Mouse (Mus musculus) neural tube, embryonic 14.5 days (tissue): ENCODE data around the gene Dusp1. TPM values are rescaled to one million over a fixed set of nuclear protein-coding genes. Genes with fewer than 3 reads are reported as not detected.

Experiments
- ATAC-seq: fragments of 200-750 bp; cut with Nextera tagmentation; 2 replicates; pipeline ENCODE4 v1.8.0; 2017; ENCODE audit warnings: low read depth, mild to moderate bottlenecking, moderate TSS enrichment, moderate library complexity
- H3K27ac ChIP-seq: fragments of 300-500 bp; sonication (generic); 2 replicates; pipeline ENCODE4 v1.5.1; 2014; ENCODE audit warnings: low read depth, mild to moderate bottlenecking, control low read depth, low read length, moderate library complexity, mixed read lengths
- H3K27me3 ChIP-seq: fragments of 300-500 bp; sonication (generic); 2 replicates; pipeline ENCODE4 v1.6.1; 2014; ENCODE audit warnings: low read length; ENCODE audit not compliant: control insufficient read depth, insufficient read depth
- H3K36me3 ChIP-seq: fragments of 300-500 bp; sonication (generic); 2 replicates; pipeline ENCODE4 v1.6.1; 2014; ENCODE audit warnings: low read length, mixed read lengths; ENCODE audit not compliant: control insufficient read depth, insufficient read depth
- H3K4me1 ChIP-seq: fragments of 300-500 bp; sonication (generic); 2 replicates; pipeline ENCODE4 v1.6.1; 2014; ENCODE audit warnings: low read length; ENCODE audit not compliant: control insufficient read depth, insufficient read depth
- H3K4me2 ChIP-seq: fragments of 300-500 bp; sonication (generic); 2 replicates; pipeline ENCODE4 v1.6.1; 2014; ENCODE audit warnings: mild to moderate bottlenecking, low read depth, low read length, control low read depth
- H3K4me3 ChIP-seq: fragments of 300-500 bp; sonication (generic); 2 replicates; pipeline ENCODE4 v1.5.1; 2014; ENCODE audit warnings: low read depth, low read length, control low read depth, mixed read lengths
- H3K9ac ChIP-seq: fragments of 300-500 bp; sonication (generic); replicated peaks from 2 replicates; pipeline ENCODE4 v1.6.1; 2014; ENCODE audit warnings: low read depth, mild to moderate bottlenecking, control low read depth, low read length, mixed read lengths
- H3K9me3 ChIP-seq: fragments of 300-500 bp; sonication (generic); 2 replicates; pipeline ENCODE4 v1.6.1; 2016; ENCODE audit warnings: low read length; ENCODE audit not compliant: control insufficient read depth
- WGBS: fragments of 180-500 bp; shearing (Covaris S2); extraction: QIAGEN DNeasy Blood & Tissue Kit; methylation state at CpG from one replicate; pipeline ENCODE4 v1.1.7; 2014; 5-methylcytosine and 5-hydroxymethylcytosine counted together
- polyA plus RNA-seq: library from polyadenylated mRNA; unstranded; fragments of >200 nt; fragmentation: Nextera tagmentation; extraction: Ambion mirVana; gene quantifications from 2 replicates; pipeline ENCODE4 v1.2.1, GENCODE M21; 2014

Gene Dusp1
- polyA plus RNA-seq, 1 experiment from 2014 or later = 27.2 TPM

- H3K4me1 ChIP-seq = peaks cover 38% of the 10 kb centered on the region
- H3K27me3 ChIP-seq = no peaks in the 10 kb centered on the region
- peak overlapping the region; percentile 84 for H3K4me3 ChIP-seq
- peak overlapping the region; percentile 51 for H3K4me2 ChIP-seq
- WGBS = under 1% methylated on average over 45 of the region's 46 CpGs
- peak overlapping the region; percentile 95 for H3K9ac ChIP-seq
- ATAC-seq = peak; percentile 79
- peak overlapping the region; percentile 99 for H3K27ac ChIP-seq
- no peaks in the 10 kb centered on the region for H3K36me3 ChIP-seq
- H3K9me3 ChIP-seq = no peaks in the 10 kb centered on the region
Measured at GRCm38 (mm10) chr17:26507966-26508344, 54.0 kb downstream of the Dusp1 start.

GRCm38 (mm10) chr17:26506997-26507871 is 54.7 kb downstream of the Dusp1 start:
- 19% methylated on average over 24 of the region's 24 CpGs for WGBS

GRCm38 (mm10) chr17:26506031-26506641 is 55.8 kb downstream of the Dusp1 start:
- peak overlapping the region; percentile 84; the same call in 1 of the 2 replicates for H3K4me3 ChIP-seq
- no peaks in the 10 kb centered on the region for H3K27me3 ChIP-seq
- ATAC-seq = no peak
- H3K4me1 ChIP-seq = peaks cover 45% of the 10 kb centered on the region
- H3K4me2 ChIP-seq = peak overlapping the region; percentile 51
- H3K36me3 ChIP-seq = no peaks in the 10 kb centered on the region
- no peak overlapping the region for H3K27ac ChIP-seq
- WGBS = 81% methylated on average over 14 of the region's 14 CpGs
- no peak overlapping the region for H3K9ac ChIP-seq
- H3K9me3 ChIP-seq = no peaks in the 10 kb centered on the region

More at GRCm38 (mm10) chr17:26506997-26507871, 54.7 kb downstream of the Dusp1 start:
- no peak for ATAC-seq
- H3K27me3 ChIP-seq = no peaks in the 10 kb centered on the region
- H3K4me1 ChIP-seq = peaks cover 45% of the 10 kb centered on the region
- H3K36me3 ChIP-seq = no peaks in the 10 kb centered on the region
- H3K4me3 ChIP-seq = peak overlapping the region; percentile 84
- peak overlapping the region; percentile 99 for H3K27ac ChIP-seq
- peak overlapping the region; percentile 51 for H3K4me2 ChIP-seq
- no peaks in the 10 kb centered on the region for H3K9me3 ChIP-seq
- peak overlapping the region; percentile 95 for H3K9ac ChIP-seq

GRCm38 (mm10) chr17:26505181-26505581 is 56.7 kb downstream of the Dusp1 start:
- Histone ChIP-seq H3K4me3 (no peak overlapping the region), H3K4me2 (no peak overlapping the region), H3K27me3 (no peaks in the 10 kb centered on the region), H3K27ac (no peak overlapping the region), H3K36me3 (no peaks in the 10 kb centered on the region), H3K9me3 (no peaks in the 10 kb centered on the region), H3K4me1 (peaks cover 45% of the 10 kb centered on the region), H3K9ac (no peak overlapping the region)
- ATAC-seq = no peak
- 89% methylated on average over 3 of the region's 3 CpGs for WGBS

- no peak overlapping the region for H3K9ac ChIP-seq
- peaks cover 43% of the 10 kb centered on the region for H3K4me1 ChIP-seq
- no peaks in the 10 kb centered on the region for H3K36me3 ChIP-seq
- peak overlapping the region; percentile 63 for H3K4me2 ChIP-seq
- no peaks in the 10 kb centered on the region for H3K27me3 ChIP-seq
- H3K9me3 ChIP-seq = no peaks in the 10 kb centered on the region
- H3K4me3 ChIP-seq = peak overlapping the region; percentile 27; the same call in 1 of the 2 replicates
- 28% methylated on average over 11 of the region's 11 CpGs for WGBS
- peak overlapping the region; percentile 88 for H3K27ac ChIP-seq
- no peak for ATAC-seq
Measured at GRCm38 (mm10) chr17:26503981-26504671, 57.8 kb downstream of the Dusp1 start.

- 3% methylated on average over 20 of the region's 20 CpGs for WGBS
- peak; percentile 75 for ATAC-seq
- H3K4me1 ChIP-seq = peaks cover 43% of the 10 kb centered on the region
Measured at GRCm38 (mm10) chr17:26502808-26503671, 58.9 kb downstream of the Dusp1 start.

GRCm38 (mm10) chr17:26501826-26502225 is 60.1 kb downstream of the Dusp1 start:
- Histone ChIP-seq H3K4me1 (peaks cover 42% of the 10 kb centered on the region), H3K36me3 (no peaks in the 10 kb centered on the region), H3K4me3 (no peak overlapping the region), H3K27ac (no peak overlapping the region), H3K9me3 (no peaks in the 10 kb centered on the region), H3K9ac (no peak overlapping the region), H3K27me3 (no peaks in the 10 kb centered on the region), H3K4me2 (no peak overlapping the region)
- ATAC-seq = no peak
- 93% methylated on average over 5 of the region's 5 CpGs for WGBS

More at GRCm38 (mm10) chr17:26502808-26503671, 58.9 kb downstream of the Dusp1 start:
- Histone ChIP-seq H3K9ac (peak overlapping the region; percentile 54), H3K27ac (peak overlapping the region; percentile 88), H3K9me3 (no peaks in the 10 kb centered on the region), H3K27me3 (no peaks in the 10 kb centered on the region), H3K36me3 (no peaks in the 10 kb centered on the region), H3K4me3 (peak overlapping the region; percentile 27), H3K4me2 (peak overlapping the region; percentile 63)

GRCm38 (mm10) chr17:26498626-26499025 is 63.3 kb downstream of the Dusp1 start:
- 67% methylated on average over 1 of the region's 1 CpGs for WGBS
- ATAC-seq = no peak
- Histone ChIP-seq H3K27me3 (no peaks in the 10 kb centered on the region), H3K4me2 (no peak overlapping the region), H3K36me3 (no peaks in the 10 kb centered on the region), H3K9ac (no peak overlapping the region), H3K4me1 (peaks cover 12% of the 10 kb centered on the region), H3K27ac (no peak overlapping the region), H3K9me3 (no peaks in the 10 kb centered on the region), H3K4me3 (no peak overlapping the region)
